Mouse (Mus musculus) liver, embryonic 11.5 days (tissue): ENCODE data around the gene Med22. TPM values are rescaled to one million over a fixed set of nuclear protein-coding genes. Genes with fewer than 3 reads are reported as not detected.

Experiments
- ATAC-seq: fragments of 200-750 bp; cut with Nextera tagmentation; replicated peaks from 2 replicates; pipeline ENCODE4 v1.8.0; 2017; ENCODE audit warnings: moderate number of reproducible peaks, mild to moderate bottlenecking, moderate TSS enrichment, moderate library complexity; ENCODE audit not compliant: low FRiP score
- DNase-seq: peaks from one replicate; pipeline ENCODE4 v3.0.0-alpha.2; 2017; ENCODE audit warnings: low spot score
- H3K27ac ChIP-seq: fragments of 300-500 bp; sonication (generic); 2 replicates; pipeline ENCODE4 v1.5.1; 2014; ENCODE audit warnings: mild to moderate bottlenecking, low read depth, low read length, control low read depth
- H3K27me3 ChIP-seq: fragments of 300-500 bp; sonication (generic); replicated peaks from 2 replicates; pipeline ENCODE4 v1.6.1; 2014; ENCODE audit warnings: low read length, mixed read lengths; ENCODE audit not compliant: control insufficient read depth, insufficient read depth
- H3K36me3 ChIP-seq: fragments of 300-500 bp; sonication (generic); 2 replicates; pipeline ENCODE4 v1.6.1; 2014; ENCODE audit warnings: mild to moderate bottlenecking, low read length, moderate library complexity, mixed read lengths; ENCODE audit not compliant: control insufficient read depth, insufficient read depth
- H3K4me1 ChIP-seq: fragments of 300-500 bp; sonication (generic); replicated peaks from 2 replicates; pipeline ENCODE4 v1.6.1; 2014; ENCODE audit warnings: low read length, mixed read lengths; ENCODE audit not compliant: control insufficient read depth, insufficient read depth
- H3K4me2 ChIP-seq: fragments of 300-500 bp; sonication (generic); 2 replicates; pipeline ENCODE4 v1.6.1; 2014; ENCODE audit warnings: mild to moderate bottlenecking, control low read depth, moderate library complexity
- H3K4me3 ChIP-seq: fragments of 300-500 bp; sonication (generic); 2 replicates; pipeline ENCODE4 v1.5.1; 2014; ENCODE audit warnings: low read depth, low read length, control low read depth
- H3K9ac ChIP-seq: fragments of 300-500 bp; sonication (generic); 2 replicates; pipeline ENCODE4 v1.6.1; 2014; ENCODE audit warnings: low read depth, low read length, control low read depth
- H3K9me3 ChIP-seq: fragments of 300-500 bp; sonication (generic); 2 replicates; pipeline ENCODE4 v1.6.1; 2016; ENCODE audit warnings: low read length, inconsistent platforms, mixed read lengths; ENCODE audit not compliant: control insufficient read depth
- WGBS: fragments of 180-500 bp; shearing (Covaris S2); extraction: QIAGEN DNeasy Blood & Tissue Kit; methylation state at CpG from one replicate; pipeline ENCODE4 v1.1.7; 2014; 5-methylcytosine and 5-hydroxymethylcytosine counted together
- polyA plus RNA-seq: library from polyadenylated mRNA; unstranded; fragments of >200 nt; fragmentation: Nextera tagmentation; extraction: Ambion mirVana; gene quantifications from 2 replicates; pipeline ENCODE4 v1.2.1, GENCODE M21; 2014

Med22 gene
- polyA plus RNA-seq, 1 experiment from 2014 or later, result 39.1 TPM

GRCm38 (mm10) chr2:26912253-26912770 is 1.8 kb upstream of the Med22 start:
- no peaks in the 10 kb centered on the region for H3K9me3 ChIP-seq
- no peaks in the 10 kb centered on the region for H3K27me3 ChIP-seq
- peak overlapping the region; percentile 79 for H3K4me3 ChIP-seq
- peak overlapping the region; percentile 81 for H3K27ac ChIP-seq
- no peak for DNase-seq
- H3K36me3 ChIP-seq, result peaks cover 33% of the 10 kb centered on the region
- peak overlapping the region; percentile 96 for H3K4me2 ChIP-seq
- no peak for ATAC-seq
- 52% methylated on average over 5 of the region's 5 CpGs for WGBS
- peak overlapping the region; percentile 87 for H3K9ac ChIP-seq
- peaks cover 46% of the 10 kb centered on the region for H3K4me1 ChIP-seq

- peak overlapping the region; percentile 96 for H3K4me2 ChIP-seq
- DNase-seq (no peak), ATAC-seq (peak; percentile 17)
- peak overlapping the region; percentile 79 for H3K4me3 ChIP-seq
- H3K27ac ChIP-seq, result peak overlapping the region; percentile 81
- no peaks in the 10 kb centered on the region for H3K9me3 ChIP-seq
- H3K27me3 ChIP-seq, result no peaks in the 10 kb centered on the region
- peaks cover 40% of the 10 kb centered on the region for H3K4me1 ChIP-seq
- H3K9ac ChIP-seq, result peak overlapping the region; percentile 87
- under 1% methylated on average over 37 of the region's 37 CpGs for WGBS
- H3K36me3 ChIP-seq, result peaks cover 38% of the 10 kb centered on the region
Measured at GRCm38 (mm10) chr2:26910994-26911765, 703 bp upstream of the Med22 start.

GRCm38 (mm10) chr2:26909387-26909784 is 1.1 kb downstream of the Med22 start:
- peak overlapping the region; percentile 87 for H3K9ac ChIP-seq
- H3K27me3 ChIP-seq, result no peaks in the 10 kb centered on the region
- peak overlapping the region; percentile 94 for H3K4me2 ChIP-seq
- no peak for DNase-seq
- H3K27ac ChIP-seq, result peak overlapping the region; percentile 74; the same call in 1 of the 2 replicates
- no peaks in the 10 kb centered on the region for H3K9me3 ChIP-seq
- no peak for ATAC-seq
- H3K36me3 ChIP-seq, result peaks cover 50% of the 10 kb centered on the region
- H3K4me1 ChIP-seq, result peaks cover 27% of the 10 kb centered on the region
- H3K4me3 ChIP-seq, result peak overlapping the region; percentile 79

- WGBS, result 66% methylated on average over 18 of the region's 18 CpGs
- ATAC-seq (no peak), DNase-seq (no peak)
- H3K4me1 ChIP-seq, result peaks cover 22% of the 10 kb centered on the region
- peak overlapping the region; percentile 8; the same call in 1 of the 2 replicates for H3K27ac ChIP-seq
- peaks cover 45% of the 10 kb centered on the region for H3K36me3 ChIP-seq
- H3K9me3 ChIP-seq, result no peaks in the 10 kb centered on the region
- H3K9ac ChIP-seq, result peak overlapping the region; percentile 87
- no peaks in the 10 kb centered on the region for H3K27me3 ChIP-seq
- peak overlapping the region; percentile 94 for H3K4me2 ChIP-seq
- H3K4me3 ChIP-seq, result peak overlapping the region; percentile 79
Measured at GRCm38 (mm10) chr2:26908710-26909386, 1.6 kb downstream of the Med22 start.

GRCm38 (mm10) chr2:26907109-26907508 is 3.4 kb downstream of the Med22 start:
- peaks cover 29% of the 10 kb centered on the region for H3K36me3 ChIP-seq
- no peak overlapping the region for H3K9ac ChIP-seq
- H3K27ac ChIP-seq, result no peak overlapping the region
- ATAC-seq (no peak), DNase-seq (no peak)
- no peaks in the 10 kb centered on the region for H3K27me3 ChIP-seq
- no peak overlapping the region for H3K4me2 ChIP-seq
- H3K9me3 ChIP-seq, result no peaks in the 10 kb centered on the region
- H3K4me3 ChIP-seq, result no peak overlapping the region
- 55% methylated on average over 4 of the region's 4 CpGs for WGBS
- peaks cover 17% of the 10 kb centered on the region for H3K4me1 ChIP-seq

- DNase-seq, result no peak
- Histone ChIP-seq H3K36me3 (peaks cover 25% of the 10 kb centered on the region), H3K27ac (no peak overlapping the region), H3K9me3 (no peaks in the 10 kb centered on the region), H3K4me3 (no peak overlapping the region; the same call in 1 of the 2 replicates), H3K4me2 (no peak overlapping the region), H3K4me1 (peaks cover 21% of the 10 kb centered on the region), H3K27me3 (no peaks in the 10 kb centered on the region), H3K9ac (peak overlapping the region; percentile 21; the same call in 1 of the 2 replicates)
- 91% methylated on average over 3 of the region's 3 CpGs for WGBS
- ATAC-seq, result no peak
Measured at GRCm38 (mm10) chr2:26906431-26906830, 4.0 kb downstream of the Med22 start.

- Histone ChIP-seq H3K4me3 (no peak overlapping the region), H3K9me3 (no peaks in the 10 kb centered on the region), H3K4me2 (no peak overlapping the region), H3K9ac (no peak overlapping the region), H3K4me1 (peaks cover 26% of the 10 kb centered on the region), H3K27me3 (no peaks in the 10 kb centered on the region), H3K36me3 (peaks cover 26% of the 10 kb centered on the region), H3K27ac (no peak overlapping the region)
- 93% methylated on average over 2 of the region's 2 CpGs for WGBS
- no peak for ATAC-seq
- DNase-seq, result no peak
Measured at GRCm38 (mm10) chr2:26905936-26906335, 4.5 kb downstream of the Med22 start.

GRCm38 (mm10) chr2:26903311-26903710 is 7.2 kb downstream of the Med22 start:
- Histone ChIP-seq H3K4me2 (peak overlapping the region; percentile 90), H3K9me3 (no peaks in the 10 kb centered on the region), H3K27ac (peak overlapping the region; percentile 73), H3K4me3 (peak overlapping the region; percentile 89), H3K27me3 (no peaks in the 10 kb centered on the region), H3K4me1 (peaks cover 19% of the 10 kb centered on the region), H3K9ac (peak overlapping the region; percentile 90), H3K36me3 (peaks cover 46% of the 10 kb centered on the region)
- ATAC-seq (no peak), DNase-seq (no peak)
- 17% methylated on average over 7 of the region's 7 CpGs for WGBS
